Mouse (Mus musculus): ENCODE results near the gene Zfp575.

The Zfp575 gene

GRCm38 (mm10) chr7:24544506-24544905 is 42.9 kb downstream of the Zfp575 start:
- Histone ChIP-seq H3K9me3 (ENCODE audit: low read length) (0 out of 2 replicates have a peak, but pooled peaks cover 2% of the 10 kb centered on the region), H3K27me3 (ENCODE audit: insufficient read depth, low read length) (no peaks in the 10 kb centered on the region), H3K4me3 (replicated peaks; ENCODE audit: low read length) (no peak overlapping the region), H3K36me3 (ENCODE audit: insufficient read depth, low read length) (peaks cover 19% of the 10 kb centered on the region), H3K4me1 (replicated peaks; ENCODE audit: low read depth, low read length) (peaks cover 38% of the 10 kb centered on the region)
- TF ChIP-seq CTCF (conservative IDR thresholded peaks at IDR 0.05; ENCODE audit: low read length) (peak; percentile 88), POU5F1 (IDR thresholded peaks at IDR 0.05; ENCODE audit: borderline replicate concordance, low read length) (no peak)

DNA sequence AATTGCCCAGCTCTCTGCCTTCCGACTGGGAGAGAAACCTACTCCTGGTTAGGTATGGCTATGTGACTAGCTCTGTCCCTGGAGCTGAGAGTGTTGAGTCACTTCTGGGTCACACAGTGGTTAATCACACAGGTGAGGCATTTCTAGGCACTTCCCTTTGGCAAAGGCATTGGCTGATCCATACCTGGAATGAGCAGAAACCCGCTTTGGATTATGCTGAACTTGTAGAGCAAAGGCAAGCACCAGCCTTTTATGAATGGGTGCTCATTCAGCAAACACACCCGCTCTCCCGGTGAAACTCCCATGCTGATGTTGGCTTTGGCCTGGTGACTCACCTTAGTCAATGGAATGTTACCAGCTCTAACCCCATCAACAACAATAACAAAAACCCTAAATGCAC is 47.8 kb downstream of the Zfp575 start:
- TF ChIP-seq POU5F1 (IDR thresholded peaks at IDR 0.05; ENCODE audit: borderline replicate concordance, low read length) (no peak), NANOG (IDR thresholded peaks at IDR 0.05; ENCODE audit: borderline replicate concordance, low read length) (no peak), CTCF (conservative IDR thresholded peaks at IDR 0.05; ENCODE audit: low read length) (no peak)
- peaks cover 5% of the 10 kb centered on the region; the same call in 1 of the 2 replicates for H3K36me3 ChIP-seq (ENCODE audit: insufficient read depth, low read length)
- peaks cover 9% of the 10 kb centered on the region for H3K27me3 ChIP-seq (ENCODE audit: insufficient read depth, low read length)
- H3K4me3 ChIP-seq (replicated peaks; ENCODE audit: low read length) = no peak overlapping the region
- peaks cover 10% of the 10 kb centered on the region for H3K9me3 ChIP-seq (ENCODE audit: low read length)
- H3K4me1 ChIP-seq (replicated peaks; ENCODE audit: low read depth, low read length) = peaks cover 23% of the 10 kb centered on the region

DNA sequence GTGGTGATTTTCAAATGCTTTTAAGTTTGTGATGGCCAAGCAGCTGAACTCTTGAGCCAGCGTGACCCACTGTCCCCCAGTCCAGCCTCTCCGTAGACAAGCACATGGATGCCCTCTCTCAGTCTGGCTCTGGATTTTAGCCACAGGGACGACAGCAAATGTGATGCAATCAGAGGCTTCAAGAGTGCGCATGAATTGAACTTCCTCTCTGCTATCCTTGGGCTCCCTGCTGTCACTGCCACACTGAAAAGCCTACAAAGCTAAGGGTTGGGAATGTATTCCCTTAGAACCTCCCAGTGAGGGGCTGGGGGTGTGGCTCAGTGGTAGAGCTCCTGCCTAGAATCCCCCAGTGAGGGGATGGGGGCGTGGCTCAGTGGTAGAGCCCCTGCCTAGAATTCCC is 48.7 kb downstream of the Zfp575 start:
- H3K4me3 ChIP-seq (replicated peaks; ENCODE audit: low read length) = no peak overlapping the region
- H3K36me3 ChIP-seq (ENCODE audit: insufficient read depth, low read length) = peaks cover 5% of the 10 kb centered on the region; the same call in 1 of the 2 replicates
- peaks cover 27% of the 10 kb centered on the region for H3K4me1 ChIP-seq (replicated peaks; ENCODE audit: low read depth, low read length)
- peaks cover 10% of the 10 kb centered on the region for H3K9me3 ChIP-seq (ENCODE audit: low read length)
- TF ChIP-seq POU5F1 (IDR thresholded peaks at IDR 0.05; ENCODE audit: borderline replicate concordance, low read length) = no peak
- TF ChIP-seq CTCF (conservative IDR thresholded peaks at IDR 0.05; ENCODE audit: low read length) = no peak
- TF ChIP-seq NANOG (IDR thresholded peaks at IDR 0.05; ENCODE audit: borderline replicate concordance, low read length) = no peak
- H3K27me3 ChIP-seq (ENCODE audit: insufficient read depth, low read length) = peaks cover 12% of the 10 kb centered on the region

- no peak overlapping the region for H3K4me3 ChIP-seq (replicated peaks; ENCODE audit: low read length)
- no peak for TF ChIP-seq POU5F1 (IDR thresholded peaks at IDR 0.05; ENCODE audit: borderline replicate concordance, low read length)
- no peak for TF ChIP-seq NANOG (IDR thresholded peaks at IDR 0.05; ENCODE audit: borderline replicate concordance, low read length)
- no peak for TF ChIP-seq CTCF (conservative IDR thresholded peaks at IDR 0.05; ENCODE audit: low read length)
Measured at GRCm38 (mm10) chr7:24538154-24538553, 49.3 kb downstream of the Zfp575 start.

GRCm38 (mm10) chr7:24537591-24537990 is 49.9 kb downstream of the Zfp575 start:
- TF ChIP-seq POU5F1 (IDR thresholded peaks at IDR 0.05; ENCODE audit: borderline replicate concordance, low read length) = no peak
- TF ChIP-seq CTCF (conservative IDR thresholded peaks at IDR 0.05; ENCODE audit: low read length) = no peak
- no peak for TF ChIP-seq NANOG (IDR thresholded peaks at IDR 0.05; ENCODE audit: borderline replicate concordance, low read length)
- Histone ChIP-seq H3K9me3 (ENCODE audit: low read length) (peaks cover 10% of the 10 kb centered on the region), H3K27me3 (ENCODE audit: insufficient read depth, low read length) (peaks cover 17% of the 10 kb centered on the region), H3K4me1 (replicated peaks; ENCODE audit: low read depth, low read length) (peaks cover 38% of the 10 kb centered on the region), H3K4me3 (replicated peaks; ENCODE audit: low read length) (no peak overlapping the region), H3K36me3 (ENCODE audit: insufficient read depth, low read length) (peaks cover 5% of the 10 kb centered on the region; the same call in 1 of the 2 replicates)

More at GRCm38 (mm10) chr7:24538154-24538553, 49.3 kb downstream of the Zfp575 start:
- Histone ChIP-seq H3K9me3 (ENCODE audit: low read length) (peaks cover 10% of the 10 kb centered on the region), H3K36me3 (ENCODE audit: insufficient read depth, low read length) (peaks cover 5% of the 10 kb centered on the region; the same call in 1 of the 2 replicates), H3K4me1 (replicated peaks; ENCODE audit: low read depth, low read length) (peaks cover 33% of the 10 kb centered on the region), H3K27me3 (ENCODE audit: insufficient read depth, low read length) (peaks cover 17% of the 10 kb centered on the region)

DNA sequence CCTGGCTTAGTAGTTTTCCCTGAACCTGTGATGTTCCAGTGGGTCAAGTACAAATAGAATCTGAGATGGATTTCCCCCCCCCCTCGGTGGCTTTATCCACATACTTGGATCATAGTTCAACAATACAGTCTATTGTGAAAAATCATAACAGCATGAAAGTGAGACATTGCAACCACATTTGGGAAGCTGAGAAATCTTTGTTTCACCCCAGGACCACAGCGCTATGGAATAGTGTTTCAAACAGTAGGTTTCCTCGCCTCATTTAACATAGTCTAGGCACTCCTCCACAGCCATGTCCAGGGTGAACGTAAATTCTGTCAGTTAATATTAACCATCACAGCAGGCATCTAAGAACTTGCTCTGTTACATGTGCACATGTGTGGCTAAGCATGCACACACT is 50.4 kb downstream of the Zfp575 start:
- Histone ChIP-seq H3K27me3 (ENCODE audit: insufficient read depth, low read length) (peaks cover 22% of the 10 kb centered on the region), H3K36me3 (ENCODE audit: insufficient read depth, low read length) (peaks cover 9% of the 10 kb centered on the region), H3K4me1 (replicated peaks; ENCODE audit: low read depth, low read length) (peaks cover 43% of the 10 kb centered on the region), H3K9me3 (ENCODE audit: low read length) (peaks cover 10% of the 10 kb centered on the region), H3K4me3 (replicated peaks; ENCODE audit: low read length) (no peak overlapping the region)
- TF ChIP-seq NANOG (IDR thresholded peaks at IDR 0.05; ENCODE audit: borderline replicate concordance, low read length) (no peak), POU5F1 (IDR thresholded peaks at IDR 0.05; ENCODE audit: borderline replicate concordance, low read length) (no peak)

- Histone ChIP-seq H3K9me3 (ENCODE audit: low read length) (peaks cover 6% of the 10 kb centered on the region), H3K36me3 (ENCODE audit: insufficient read depth, low read length) (peaks cover 10% of the 10 kb centered on the region), H3K4me3 (replicated peaks; ENCODE audit: low read length) (peak overlapping the region; percentile 85), H3K4me1 (replicated peaks; ENCODE audit: low read depth, low read length) (peaks cover 65% of the 10 kb centered on the region), H3K27me3 (ENCODE audit: insufficient read depth, low read length) (peaks cover 22% of the 10 kb centered on the region)
- no peak for TF ChIP-seq NANOG (IDR thresholded peaks at IDR 0.05; ENCODE audit: borderline replicate concordance, low read length)
- no peak for TF ChIP-seq CTCF (conservative IDR thresholded peaks at IDR 0.05; ENCODE audit: low read length)
- TF ChIP-seq POU5F1 (IDR thresholded peaks at IDR 0.05; ENCODE audit: borderline replicate concordance, low read length) = no peak
Measured at GRCm38 (mm10) chr7:24534301-24534700, 53.1 kb downstream of the Zfp575 start.

Measured in E14TG2a.4 (cell line).